Mouse (Mus musculus) stomach, embryonic 16.5 days (tissue): Measurements from ENCODE around the gene Zfp384. TPM values are rescaled to one million over a fixed set of nuclear protein-coding genes. Genes with fewer than 3 reads are reported as not detected.

ENCODE experiments used
- ATAC-seq: fragments of 200-750 bp; cut with Nextera tagmentation; 2 replicates; pipeline ENCODE4 v1.8.0; 2017; ENCODE audit warnings: moderate number of reproducible peaks, moderate TSS enrichment; ENCODE audit not compliant: insufficient read depth, low FRiP score
- H3K27ac ChIP-seq: fragments of 300-500 bp; sonication (generic); 2 replicates; pipeline ENCODE4 v1.5.1; 2014; ENCODE audit warnings: low read length
- H3K27me3 ChIP-seq: fragments of 300-500 bp; sonication (generic); 2 replicates; pipeline ENCODE4 v1.6.1; 2014; ENCODE audit warnings: low read length, control low read depth, mixed read lengths; ENCODE audit not compliant: control insufficient read depth, insufficient read depth
- H3K36me3 ChIP-seq: fragments of 300-500 bp; sonication (generic); 2 replicates; pipeline ENCODE4 v1.6.1; 2014; ENCODE audit warnings: low read length; ENCODE audit not compliant: control insufficient read depth, insufficient read depth
- H3K4me1 ChIP-seq: fragments of 300-500 bp; sonication (generic); 2 replicates; pipeline ENCODE4 v1.6.1; 2014; ENCODE audit warnings: low read length, control low read depth, mixed read lengths; ENCODE audit not compliant: control insufficient read depth, insufficient read depth
- H3K4me2 ChIP-seq: fragments of 300-500 bp; sonication (generic); 2 replicates; pipeline ENCODE4 v1.6.1; 2014; ENCODE audit warnings: low read depth, low read length, mixed read lengths
- H3K4me3 ChIP-seq: fragments of 300-500 bp; sonication (generic); replicated peaks from 2 replicates; pipeline ENCODE4 v1.5.1; 2014; ENCODE audit warnings: mild to moderate bottlenecking, low read length
- H3K9ac ChIP-seq: fragments of 300-500 bp; sonication (generic); 2 replicates; pipeline ENCODE4 v1.6.1; 2014; ENCODE audit warnings: low read length
- H3K9me3 ChIP-seq: fragments of 300-500 bp; sonication (generic); replicated peaks from 2 replicates; pipeline ENCODE4 v1.6.1; 2016; ENCODE audit warnings: low read length, control low read depth; ENCODE audit not compliant: control insufficient read depth
- WGBS: fragments of 180-500 bp; shearing (Covaris S2); extraction: QIAGEN DNeasy Blood & Tissue Kit; methylation state at CpG from one replicate; pipeline ENCODE4 v1.1.7; 2014; 5-methylcytosine and 5-hydroxymethylcytosine counted together
- polyA plus RNA-seq: library from polyadenylated mRNA; unstranded; fragments of >200 nt; fragmentation: Nextera tagmentation; extraction: Ambion mirVana; gene quantifications from 2 replicates; pipeline ENCODE4 v1.2.1, GENCODE M21; 2015

The Zfp384 gene
- polyA plus RNA-seq, 1 experiment from 2014 or later = 12.8 TPM

- Histone ChIP-seq H3K4me1 (peaks cover 8% of the 10 kb centered on the region; the same call in 1 of the 2 replicates), H3K27ac (no peak overlapping the region), H3K9me3 (no peaks in the 10 kb centered on the region), H3K27me3 (no peaks in the 10 kb centered on the region), H3K9ac (no peak overlapping the region), H3K4me2 (no peak overlapping the region), H3K36me3 (no peaks in the 10 kb centered on the region), H3K4me3 (no peak overlapping the region)
- 82% methylated on average over 7 of the region's 7 CpGs for WGBS
- no peak for ATAC-seq
Observed at GRCm38 (mm10) chr6:125082801-125083386, 73.9 kb downstream of the Zfp384 start.

- H3K4me3 ChIP-seq = no peak overlapping the region
- no peaks in the 10 kb centered on the region for H3K36me3 ChIP-seq
- peak; percentile 16; the same call in 1 of the 2 replicates for ATAC-seq
- H3K27me3 ChIP-seq = no peaks in the 10 kb centered on the region
- H3K9ac ChIP-seq = 0 out of 2 replicates have a peak overlapping the region, but pooled peaks have one; percentile 11
- 7% methylated on average over 4 of the region's 4 CpGs for WGBS
- peaks cover 14% of the 10 kb centered on the region for H3K4me1 ChIP-seq
- no peak overlapping the region for H3K4me2 ChIP-seq
- H3K9me3 ChIP-seq = no peaks in the 10 kb centered on the region
- no peak overlapping the region for H3K27ac ChIP-seq
Observed at GRCm38 (mm10) chr6:125084424-125084823, 75.5 kb downstream of the Zfp384 start.

Other genes with a start within 250 kb of the Zfp384 start
- gene Eno2, start 239.5 kb upstream of the Zfp384 start, polyA plus RNA-seq = 9.3 and 9.8 TPM in 2 replicates
- gene Lrrc23, start 229.4 kb upstream of the Zfp384 start, polyA plus RNA-seq = 0.53 and 0.65 TPM in 2 replicates
- 14.8 and 15.1 TPM in 2 replicates for gene Spsb2, start 200.5 kb upstream of the Zfp384 start, polyA plus RNA-seq
- 938 and 959 TPM in 2 replicates for gene Tpi1, start 194.8 kb upstream of the Zfp384 start, polyA plus RNA-seq
- gene Usp5, start 179.7 kb upstream of the Zfp384 start, polyA plus RNA-seq = 128 and 139 TPM in 2 replicates
- gene Cdca3, start 179.6 kb upstream of the Zfp384 start, polyA plus RNA-seq = 129 and 138 TPM in 2 replicates
- 0.66 and 1.5 TPM in 2 replicates for gene Gnb3, start 168.9 kb upstream of the Zfp384 start, polyA plus RNA-seq
- gene P3h3, start 151.4 kb upstream of the Zfp384 start, polyA plus RNA-seq = 9.9 and 11.5 TPM in 2 replicates
- 1.1 and 1.7 TPM in 2 replicates for gene Gpr162, start 145.2 kb upstream of the Zfp384 start, polyA plus RNA-seq
- gene Cd4, start 120.9 kb upstream of the Zfp384 start, polyA plus RNA-seq = 0.46 TPM in 2 replicates
- gene Lag3, start 97.4 kb upstream of the Zfp384 start, polyA plus RNA-seq = 1.2 and 1.3 TPM in 2 replicates
- 177 and 180 TPM in 2 replicates for gene Ptms, start 89.0 kb upstream of the Zfp384 start, polyA plus RNA-seq
- 283 and 299 TPM in 2 replicates for gene Mlf2, start 77.8 kb upstream of the Zfp384 start, polyA plus RNA-seq
- gene Cops7a, start 43.6 kb upstream of the Zfp384 start, polyA plus RNA-seq = 140 and 156 TPM in 2 replicates
- 4.0 and 4.2 TPM in 2 replicates for gene Pianp, start 12.5 kb upstream of the Zfp384 start, polyA plus RNA-seq
- 114 and 115 TPM in 2 replicates for gene Ing4, start 30.6 kb downstream of the Zfp384 start, polyA plus RNA-seq
- gene Acrbp, start 40.5 kb downstream of the Zfp384 start, polyA plus RNA-seq = 10.6 and 12.9 TPM in 2 replicates
- gene Lpar5, start 58.8 kb downstream of the Zfp384 start, polyA plus RNA-seq = 9.5 and 13.6 TPM in 2 replicates
- gene Chd4, start 86.8 kb downstream of the Zfp384 start, polyA plus RNA-seq = 42.6 and 46.3 TPM in 2 replicates
- gene Nop2, start 122.8 kb downstream of the Zfp384 start, polyA plus RNA-seq = 56.6 and 57.9 TPM in 2 replicates
- gene Iffo1, start 136.1 kb downstream of the Zfp384 start, polyA plus RNA-seq = 6.0 and 8.8 TPM in 2 replicates
- 1,523 and 1,787 TPM in 2 replicates for gene Gapdh, start 157.3 kb downstream of the Zfp384 start, polyA plus RNA-seq
- 90.3 and 102 TPM in 2 replicates for gene Ncapd2, start 182.6 kb downstream of the Zfp384 start, polyA plus RNA-seq
- gene Mrpl51, start 182.7 kb downstream of the Zfp384 start, polyA plus RNA-seq = 212 and 232 TPM in 2 replicates
- 6.9 and 7.4 TPM in 2 replicates for gene Vamp1, start 206.4 kb downstream of the Zfp384 start, polyA plus RNA-seq
- gene Tapbpl, start 222.7 kb downstream of the Zfp384 start, polyA plus RNA-seq = 9.0 and 9.6 TPM in 2 replicates
- gene Cd27, start 227.9 kb downstream of the Zfp384 start, polyA plus RNA-seq = 2.5 and 2.7 TPM in 2 replicates